Mouse (Mus musculus) ES-Bruce4 (cell line): ENCODE measurements around the gene Cd101. TPM values are rescaled to one million over a fixed set of nuclear protein-coding genes. Genes with fewer than 3 reads are reported as not detected.

Source experiments
- H3K27ac ChIP-seq: 2 replicates; pipeline ENCODE4 v1.5.1; 2012; ENCODE audit warnings: low read length, inconsistent platforms; ENCODE audit not compliant: insufficient read depth
- H3K27me3 ChIP-seq: 2 replicates; pipeline ENCODE4 v1.6.1; 2012; ENCODE audit warnings: mild to moderate bottlenecking, low read length, inconsistent platforms; ENCODE audit not compliant: control insufficient read depth, poor library complexity, insufficient read depth, severe bottlenecking
- H3K36me3 ChIP-seq: 2 replicates; pipeline ENCODE4 v1.6.1; 2012; ENCODE audit warnings: inconsistent platforms, mild to moderate bottlenecking, low read length, moderate library complexity; ENCODE audit not compliant: control insufficient read depth, poor library complexity, insufficient read depth, severe bottlenecking
- H3K4me1 ChIP-seq: one replicate; pipeline ENCODE4 v1.8.1; 2011; ENCODE audit warnings: low read length; ENCODE audit not compliant: control insufficient read depth, insufficient read depth
- H3K4me3 ChIP-seq: 2 replicates; pipeline ENCODE4 v1.5.1; 2011; ENCODE audit warnings: low read depth, mild to moderate bottlenecking, low read length
- H3K9ac ChIP-seq: 2 replicates; pipeline ENCODE4 v1.6.1; 2012; ENCODE audit warnings: low read depth, mild to moderate bottlenecking, inconsistent platforms; ENCODE audit not compliant: poor library complexity, severe bottlenecking
- H3K9me3 ChIP-seq: replicated peaks from 2 replicates; pipeline ENCODE4 v1.6.1; 2012; ENCODE audit warnings: mild to moderate bottlenecking, low read length, inconsistent platforms; ENCODE audit not compliant: control insufficient read depth, poor library complexity, insufficient read depth, severe bottlenecking
- CTCF ChIP-seq: IDR thresholded peaks from one replicate; pipeline ENCODE4 v1.8.1; 2011; ENCODE audit warnings: low read depth, low read length
- EP300 ChIP-seq: IDR thresholded peaks from 2 replicates; pipeline ENCODE4 v1.6.1; 2011; ENCODE audit warnings: low read depth, low read length; ENCODE audit not compliant: insufficient read depth
- POLR2A ChIP-seq: IDR thresholded peaks from one replicate; pipeline ENCODE4 v1.8.1; 2011; ENCODE audit warnings: low read length; ENCODE audit not compliant: insufficient read depth
- polyA plus RNA-seq: library from polyadenylated mRNA; stranded (reverse); fragments of >200 nt; gene quantifications from 2 replicates; pipeline ENCODE4 v1.2.4, GENCODE M21; 2011; ENCODE audit warnings: low read depth; ENCODE audit not compliant: missing spikeins, insufficient read depth, insufficient read length

The Cd101 gene
- polyA plus RNA-seq, 1 experiment, result not detected

GRCm38 (mm10) chr3:101072506-101073215 is 43.3 kb upstream of the Cd101 start:
- Histone ChIP-seq H3K9ac (no peak overlapping the region), H3K36me3 (peaks cover 7% of the 10 kb centered on the region; the same call in 1 of the 2 replicates), H3K4me3 (no peak overlapping the region), H3K9me3 (no peaks in the 10 kb centered on the region), H3K4me1 (peaks cover 9% of the 10 kb centered on the region), H3K27ac (peak overlapping the region; percentile 16), H3K27me3 (no peaks in the 10 kb centered on the region)
- TF ChIP-seq CTCF (no peak), EP300 (0 out of 2 replicates have a peak, but pooled peaks have one; percentile 11), POLR2A (no peak)

GRCm38 (mm10) chr3:101071576-101071975 is 42.2 kb upstream of the Cd101 start:
- TF ChIP-seq EP300 (0 out of 2 replicates have a peak, but pooled peaks have one; percentile 33), CTCF (no peak)
- H3K36me3 ChIP-seq, result peaks cover 9% of the 10 kb centered on the region; the same call in 1 of the 2 replicates
- H3K27me3 ChIP-seq, result no peaks in the 10 kb centered on the region
- H3K9me3 ChIP-seq, result no peaks in the 10 kb centered on the region
- H3K4me1 ChIP-seq, result peaks cover 9% of the 10 kb centered on the region
- no peak overlapping the region for H3K9ac ChIP-seq
- H3K4me3 ChIP-seq, result no peak overlapping the region
- H3K27ac ChIP-seq, result 0 out of 2 replicates have a peak overlapping the region, but pooled peaks have one; percentile 48

GRCm38 (mm10) chr3:101070796-101071235 is 41.5 kb upstream of the Cd101 start:
- H3K9me3 ChIP-seq, result no peaks in the 10 kb centered on the region
- no peak overlapping the region for H3K4me3 ChIP-seq
- peaks cover 7% of the 10 kb centered on the region; the same call in 1 of the 2 replicates for H3K36me3 ChIP-seq
- H3K27ac ChIP-seq, result no peak overlapping the region
- H3K27me3 ChIP-seq, result no peaks in the 10 kb centered on the region
- peaks cover 9% of the 10 kb centered on the region for H3K4me1 ChIP-seq
- H3K9ac ChIP-seq, result no peak overlapping the region
- TF ChIP-seq EP300 (no peak), POLR2A (no peak), CTCF (no peak)

GRCm38 (mm10) chr3:101070230-101070795 is 41.0 kb upstream of the Cd101 start:
- no peaks in the 10 kb centered on the region for H3K9me3 ChIP-seq
- H3K4me1 ChIP-seq, result peaks cover 9% of the 10 kb centered on the region
- H3K9ac ChIP-seq, result no peak overlapping the region
- TF ChIP-seq CTCF, result no peak
- no peak for TF ChIP-seq POLR2A
- no peak for TF ChIP-seq EP300
- H3K27ac ChIP-seq, result no peak overlapping the region
- H3K36me3 ChIP-seq, result peaks cover 7% of the 10 kb centered on the region; the same call in 1 of the 2 replicates
- H3K4me3 ChIP-seq, result no peak overlapping the region
- H3K27me3 ChIP-seq, result no peaks in the 10 kb centered on the region

GRCm38 (mm10) chr3:101068701-101069100 is 39.3 kb upstream of the Cd101 start:
- peaks cover 11% of the 10 kb centered on the region; the same call in 1 of the 2 replicates for H3K36me3 ChIP-seq
- H3K4me1 ChIP-seq, result peaks cover 9% of the 10 kb centered on the region
- H3K9me3 ChIP-seq, result no peaks in the 10 kb centered on the region
- H3K9ac ChIP-seq, result no peak overlapping the region
- H3K4me3 ChIP-seq, result no peak overlapping the region
- H3K27ac ChIP-seq, result no peak overlapping the region
- H3K27me3 ChIP-seq, result no peaks in the 10 kb centered on the region
- TF ChIP-seq POLR2A (no peak), EP300 (no peak), CTCF (no peak)

- H3K27me3 ChIP-seq, result no peaks in the 10 kb centered on the region
- no peak overlapping the region for H3K9ac ChIP-seq
- H3K36me3 ChIP-seq, result peaks cover 11% of the 10 kb centered on the region; the same call in 1 of the 2 replicates
- H3K4me3 ChIP-seq, result no peak overlapping the region
- H3K27ac ChIP-seq, result no peak overlapping the region
- H3K4me1 ChIP-seq, result no peaks in the 10 kb centered on the region
- no peaks in the 10 kb centered on the region for H3K9me3 ChIP-seq
- no peak for TF ChIP-seq POLR2A
- TF ChIP-seq EP300, result no peak
- TF ChIP-seq CTCF, result no peak
Observed at GRCm38 (mm10) chr3:101066175-101066574, 36.8 kb upstream of the Cd101 start.
